Mouse (Mus musculus): Measurements from ENCODE around the gene Bcl9l. TPM values are rescaled to one million over a fixed set of nuclear protein-coding genes. Genes with fewer than 3 reads are reported as not detected.
"Not testable (repeated sequence)": the region's sequence is repeated elsewhere in the genome, so short reads cannot be mapped to it uniquely, and the experiment has no call there.

Bcl9l gene
- total RNA-seq (2021) = 10 to 100 TPM; 36.2 to 41.7 TPM
- long read RNA-seq, experiment 1, partial matches to known transcripts = 9 of 9 reads
- long read RNA-seq, experiment 1, other reads (novel, unspliced or antisense) = 0 of 9 reads
- long read RNA-seq, experiment 2, partial matches to known transcripts = 0 of 3 reads
- long read RNA-seq, experiment 2, other reads (novel, unspliced or antisense) = 3 of 3 reads

DNA sequence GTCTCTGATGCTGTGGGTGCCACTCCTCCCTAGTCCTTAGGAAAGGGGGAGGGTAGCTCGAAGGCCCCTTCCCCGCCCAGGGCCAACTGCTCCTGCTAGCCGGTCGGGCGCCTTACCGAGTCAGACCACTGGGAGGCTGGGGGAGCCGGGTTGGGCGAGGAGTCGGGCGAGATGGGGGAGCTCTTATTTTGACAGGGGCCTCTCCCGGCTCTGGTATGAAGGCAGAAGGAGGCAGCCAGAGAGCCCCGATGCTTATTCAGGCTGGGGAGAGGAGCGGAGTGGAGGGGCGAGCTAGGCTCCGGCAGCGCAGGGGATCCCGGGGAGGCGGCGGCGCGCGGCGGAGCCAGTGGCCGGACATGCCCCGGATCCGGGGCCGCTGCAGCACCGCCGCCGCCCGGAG, at the start of gene Bcl9l:
TSS of gene Bcl9l (plus strand) at position 274 of the 400 bp plus-strand sequence.
- DNase-seq = peak; percentile 96

DNA sequence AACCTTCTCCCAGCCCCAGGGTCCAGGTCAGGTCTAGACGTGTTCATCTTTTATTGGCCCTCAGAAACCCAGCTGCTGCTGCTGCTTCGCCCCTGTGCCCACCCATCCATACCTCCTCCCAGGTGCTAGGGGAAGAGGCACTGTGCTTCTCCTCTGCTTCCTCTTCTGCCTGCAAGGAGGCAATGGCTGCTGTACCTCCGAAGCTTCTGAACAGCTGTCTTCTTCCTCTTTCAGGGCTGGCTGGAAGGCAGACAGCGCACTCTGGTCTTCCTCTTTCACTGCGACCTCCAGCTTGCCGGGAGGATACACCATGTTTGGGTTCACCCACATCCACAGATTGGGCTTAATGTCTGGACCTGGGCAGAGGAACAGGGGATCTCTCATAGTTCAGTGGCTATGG, 46.9 kb upstream of the Bcl9l start:
- peak in 1 of 2 experiments; percentile 49 for DNase-seq

DNA sequence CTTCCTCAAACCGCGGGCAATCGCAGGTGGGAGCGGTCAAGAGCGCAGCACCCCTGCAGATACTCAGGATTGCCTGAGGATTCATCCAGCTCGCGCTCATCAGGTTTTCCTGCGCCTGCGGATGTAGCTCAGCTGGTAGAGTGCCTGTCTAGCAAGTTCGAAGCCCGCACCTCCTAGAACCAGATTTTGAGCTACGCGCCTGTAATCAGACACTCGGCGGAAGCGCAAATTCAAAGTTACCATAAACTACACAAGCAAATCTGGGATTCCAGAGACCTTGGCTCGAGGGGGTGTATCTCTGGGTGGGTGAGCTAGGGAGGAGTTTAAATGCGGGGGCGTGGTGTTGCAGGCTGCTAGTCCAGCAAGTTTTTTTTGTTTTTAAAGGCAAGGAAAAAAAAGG, 41.7 kb upstream of the Bcl9l start, which contains the start of gene Foxr1:
TSS of gene Foxr1 (minus strand) at position 176 of the 400 bp plus-strand sequence.
- DNase-seq = no peak

DNA sequence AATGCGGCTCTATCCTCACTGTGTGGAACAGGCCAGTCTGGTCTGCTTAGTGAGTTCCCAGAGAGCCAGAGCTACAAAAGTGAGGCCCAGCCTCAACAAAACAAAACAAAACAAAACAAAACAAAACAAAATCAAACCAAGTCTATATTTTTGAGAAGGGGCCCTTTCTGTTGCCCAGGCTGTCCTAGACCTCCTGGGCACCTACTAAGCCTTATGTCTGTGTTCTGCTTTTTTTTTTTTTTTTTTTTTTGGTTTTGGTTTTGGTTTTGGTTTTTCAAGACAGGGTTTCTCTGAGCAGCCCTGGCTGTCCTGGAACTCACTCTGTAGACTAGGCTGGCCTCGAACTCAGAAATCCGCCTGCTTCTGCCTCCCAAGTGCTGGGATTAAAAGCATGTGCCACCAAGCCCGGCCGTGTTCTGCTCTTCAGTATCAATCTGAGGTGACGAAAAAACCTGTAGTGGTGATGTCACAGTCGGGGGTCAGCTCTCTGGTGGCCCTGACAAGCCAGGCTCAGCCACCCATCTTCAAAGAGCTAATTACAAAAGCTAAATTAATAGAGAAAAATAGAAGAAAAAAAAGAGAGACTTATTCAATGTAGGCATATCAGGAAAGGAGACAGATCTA, 38.1 kb upstream of the Bcl9l start:
- DNase-seq = not testable (repeated sequence)

DNA sequence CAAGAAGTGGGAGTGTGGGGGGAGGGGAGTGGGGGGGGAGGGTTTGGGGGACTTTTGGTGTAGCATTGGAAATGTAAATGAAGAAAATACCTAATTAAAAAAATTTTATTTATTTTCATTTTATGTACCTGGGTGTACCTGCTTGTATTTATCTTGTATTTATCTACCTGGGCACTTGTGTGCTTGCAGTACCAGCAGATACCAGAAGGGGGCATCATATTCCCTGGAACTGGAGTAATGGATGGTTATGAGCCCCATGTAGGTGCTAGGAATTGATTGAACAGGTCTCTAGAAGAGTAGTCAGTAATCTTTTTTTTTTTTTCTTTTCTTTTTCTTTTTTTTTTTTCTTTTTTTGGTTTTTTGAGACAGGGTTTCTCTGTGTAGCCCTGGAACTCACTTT, 32.2 kb upstream of the Bcl9l start:
- no peak for DNase-seq

DNA sequence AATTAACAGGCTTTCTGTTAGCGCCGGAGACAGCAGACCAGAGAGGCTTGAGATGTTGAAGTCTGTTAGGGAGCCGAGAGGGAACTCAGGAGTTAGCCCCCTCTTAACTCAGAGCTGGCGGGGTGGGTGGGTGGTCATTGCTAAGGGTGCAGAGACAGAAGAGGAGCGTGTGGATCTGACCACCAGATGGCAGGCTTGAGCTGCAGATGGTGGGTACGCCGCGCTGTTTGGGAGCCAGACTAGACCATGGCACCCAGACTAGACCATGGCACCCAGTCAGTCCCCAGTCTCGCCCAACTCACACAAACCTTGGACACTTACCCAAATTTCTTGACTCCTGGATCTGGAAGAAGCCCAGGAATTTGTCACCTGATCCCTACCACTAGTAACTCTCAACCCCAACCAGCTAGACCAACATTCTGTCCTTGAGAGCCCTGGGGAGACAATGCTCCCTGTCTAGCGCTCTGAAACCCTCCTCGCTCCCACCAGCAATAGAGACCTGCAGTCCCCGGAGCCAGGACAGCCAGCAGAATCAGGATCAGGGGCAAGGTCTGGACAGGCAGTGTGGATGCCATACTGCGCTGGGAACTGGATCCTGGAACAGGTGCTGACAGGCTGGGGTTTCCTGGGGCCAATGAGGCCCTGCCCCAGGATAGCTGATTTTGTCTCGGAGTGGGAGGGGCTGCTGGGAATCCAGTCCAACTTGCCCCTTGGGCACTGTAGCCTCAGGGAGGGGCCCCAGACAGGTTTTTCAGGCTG, 28.3 kb upstream of the Bcl9l start:
- peak; percentile 79 to 94 for DNase-seq

DNA sequence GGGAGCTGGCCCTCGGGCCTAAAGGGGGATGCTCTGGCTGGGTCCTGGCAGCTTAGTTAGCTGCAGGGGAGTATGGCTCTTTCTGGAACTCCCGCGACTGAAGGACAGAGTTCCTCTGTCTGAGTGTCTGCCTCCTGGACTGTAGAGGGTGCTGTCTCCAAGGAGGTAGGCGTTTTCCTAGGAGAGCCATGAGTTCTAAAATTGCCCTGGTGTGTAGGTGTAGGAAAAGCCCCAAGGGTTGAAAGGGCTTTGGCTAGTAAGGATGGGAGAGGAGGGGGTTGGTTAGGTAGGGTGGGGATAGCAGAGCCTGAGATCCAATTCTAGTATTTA, 27.8 kb upstream of the Bcl9l start, which contains the start of gene Upk2:
TSS of gene Upk2 (minus strand) at position 86 of the 330 bp plus-strand sequence.
- no peak for DNase-seq

DNA sequence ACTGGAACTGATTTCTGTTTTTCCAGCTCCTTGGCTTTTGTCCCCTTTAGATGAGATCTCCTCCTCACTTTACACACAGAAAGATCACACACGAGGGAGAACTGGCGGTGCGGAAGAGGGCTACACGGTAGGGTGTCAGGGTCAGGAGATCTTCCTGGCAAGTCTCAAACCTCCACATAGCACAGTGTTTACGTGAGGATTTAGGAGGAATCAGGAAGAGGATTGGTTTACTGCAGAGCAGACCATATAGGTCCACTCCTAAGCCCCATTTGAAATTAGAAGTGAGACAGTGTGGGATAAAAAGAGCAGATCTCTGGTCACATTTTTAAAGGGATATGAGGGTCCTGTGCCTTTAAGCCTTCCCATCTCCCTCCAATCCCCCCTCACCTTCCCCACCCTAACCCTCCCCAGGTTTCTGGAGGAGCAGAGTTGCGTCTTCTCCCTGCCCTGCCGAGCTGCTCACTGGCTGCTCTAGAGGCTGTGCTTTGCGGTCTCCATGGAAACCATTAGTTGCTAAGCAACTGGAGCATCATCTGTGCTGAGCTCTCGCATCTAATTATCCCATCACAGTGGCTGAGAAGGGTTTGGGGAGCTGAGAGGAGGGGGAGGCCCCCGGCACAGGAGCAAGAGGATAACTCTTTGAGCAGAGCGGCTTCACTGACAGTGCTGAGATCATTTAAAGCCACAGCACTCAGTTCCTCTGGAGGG, 25.4 kb upstream of the Bcl9l start:
- no peak for DNase-seq

DNA sequence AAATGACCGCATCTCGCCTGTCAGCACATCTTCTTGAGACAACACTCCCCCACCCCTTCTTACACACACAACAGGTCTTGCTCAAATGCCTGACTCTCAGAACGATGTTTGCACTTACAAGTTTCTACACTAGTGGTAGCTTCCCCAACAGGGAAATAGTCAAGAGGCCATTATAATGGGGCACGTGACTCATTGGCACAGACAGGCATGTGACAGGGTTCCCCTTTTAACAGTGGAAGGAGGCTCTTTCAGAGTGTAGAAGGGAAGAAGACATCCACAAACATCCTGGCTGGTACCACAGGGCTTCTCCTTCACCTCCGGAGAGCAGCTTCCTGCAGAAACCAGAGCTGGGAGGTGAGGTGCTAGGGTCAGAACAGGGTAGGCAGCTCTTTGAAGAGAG, 20.7 kb upstream of the Bcl9l start:
- peak; percentile 15 to 34 for DNase-seq

DNA sequence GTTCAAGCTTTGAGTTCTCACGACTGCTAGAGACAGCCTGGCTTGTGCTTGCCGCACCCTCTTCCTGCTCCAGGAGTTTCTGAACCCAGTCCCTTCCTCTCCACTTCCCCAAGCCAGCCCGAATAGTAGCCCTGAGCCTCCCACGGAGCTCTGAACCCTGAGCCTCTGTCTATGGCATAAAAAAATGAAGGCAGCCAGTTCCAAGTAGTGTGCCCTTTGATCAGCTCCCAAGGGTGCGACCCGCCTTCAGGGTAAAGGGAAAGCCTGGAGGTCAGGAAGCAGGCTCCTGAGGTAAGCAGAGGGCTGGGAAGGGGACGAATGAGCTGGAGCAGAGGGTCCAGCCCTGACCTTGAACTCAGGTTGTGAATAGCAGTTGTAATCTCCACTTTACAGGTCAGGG, 14.4 kb upstream of the Bcl9l start:
- DNase-seq = no peak

DNA sequence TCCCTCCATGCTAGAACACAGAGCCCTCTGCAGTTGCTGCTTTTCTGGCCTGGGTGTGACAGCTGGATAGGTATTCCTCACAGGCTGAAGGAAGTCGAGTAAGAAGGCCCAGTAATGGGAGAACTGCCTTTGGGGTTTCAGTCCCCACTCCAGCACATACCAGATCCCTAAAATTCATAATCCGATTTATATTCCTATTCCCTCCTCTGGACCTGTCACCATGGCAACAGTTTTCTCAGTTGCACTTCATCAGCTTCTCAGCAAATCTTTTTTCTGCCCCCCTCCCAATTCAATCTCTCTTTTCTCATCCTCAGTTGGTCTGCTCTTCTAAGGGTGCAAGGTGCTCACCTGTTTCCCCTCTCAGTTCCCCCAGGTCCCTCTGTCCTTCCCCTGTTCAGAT, 13.8 kb upstream of the Bcl9l start:
- no peak for DNase-seq

DNA sequence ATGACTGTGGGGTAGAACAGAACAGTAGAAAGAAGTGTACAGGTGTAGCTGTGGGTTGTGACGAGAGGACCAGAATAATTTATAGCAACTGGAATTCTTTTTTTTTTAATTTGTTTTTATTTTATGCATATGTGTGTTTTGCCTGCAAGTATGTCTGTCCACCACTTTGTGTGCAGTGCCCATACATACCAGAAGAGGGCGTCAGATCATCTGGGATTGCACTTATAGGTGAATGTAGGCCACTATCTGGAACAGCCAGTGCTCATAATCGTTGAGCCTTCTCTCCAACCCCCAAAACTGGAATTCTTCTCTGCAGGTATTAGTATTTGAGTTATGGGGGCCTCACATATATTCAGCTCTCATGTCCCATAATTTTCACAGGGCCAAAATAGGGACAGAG, 9.4 kb upstream of the Bcl9l start:
- no peak for DNase-seq

DNA sequence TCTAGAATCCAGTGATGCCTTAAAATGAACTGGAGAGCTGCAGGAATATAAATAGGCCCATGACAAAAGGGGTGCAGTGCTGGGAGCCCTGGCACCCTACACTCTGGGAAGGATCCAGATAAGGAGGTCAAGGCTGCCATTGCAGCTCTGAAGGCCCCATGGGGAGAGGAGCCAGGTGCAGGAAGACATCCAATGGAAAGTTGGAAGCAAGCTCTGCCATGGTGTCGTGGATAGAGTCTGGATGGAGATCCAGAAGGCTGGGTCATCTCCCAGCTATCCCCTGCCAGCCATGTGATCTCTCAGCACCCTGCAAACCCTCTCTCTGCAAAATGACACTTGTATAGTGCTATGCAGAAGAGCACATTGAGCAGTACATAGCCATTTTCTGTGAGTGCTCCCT, 8.3 kb upstream of the Bcl9l start:
- peak; percentile 82 to 88 for DNase-seq

DNA sequence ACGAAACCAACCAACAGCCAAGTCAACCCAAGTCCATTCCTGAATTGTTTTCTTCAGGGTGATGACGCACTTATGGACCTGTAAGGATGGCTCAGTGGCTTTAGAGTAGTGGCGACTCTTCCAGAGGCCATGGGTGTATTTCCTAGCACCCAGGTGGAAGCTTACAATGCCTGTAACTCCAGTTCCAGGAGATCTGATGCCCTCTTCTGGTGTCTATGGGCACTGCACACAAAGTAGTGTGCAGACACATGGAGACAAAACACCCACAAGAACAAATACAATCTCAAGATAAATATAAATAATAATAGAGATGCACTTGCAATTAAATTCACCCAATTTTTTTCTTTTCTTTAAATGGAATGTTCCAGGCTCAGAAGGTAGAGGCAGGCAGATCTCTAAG, 6.7 kb upstream of the Bcl9l start:
- no peak for DNase-seq

DNA sequence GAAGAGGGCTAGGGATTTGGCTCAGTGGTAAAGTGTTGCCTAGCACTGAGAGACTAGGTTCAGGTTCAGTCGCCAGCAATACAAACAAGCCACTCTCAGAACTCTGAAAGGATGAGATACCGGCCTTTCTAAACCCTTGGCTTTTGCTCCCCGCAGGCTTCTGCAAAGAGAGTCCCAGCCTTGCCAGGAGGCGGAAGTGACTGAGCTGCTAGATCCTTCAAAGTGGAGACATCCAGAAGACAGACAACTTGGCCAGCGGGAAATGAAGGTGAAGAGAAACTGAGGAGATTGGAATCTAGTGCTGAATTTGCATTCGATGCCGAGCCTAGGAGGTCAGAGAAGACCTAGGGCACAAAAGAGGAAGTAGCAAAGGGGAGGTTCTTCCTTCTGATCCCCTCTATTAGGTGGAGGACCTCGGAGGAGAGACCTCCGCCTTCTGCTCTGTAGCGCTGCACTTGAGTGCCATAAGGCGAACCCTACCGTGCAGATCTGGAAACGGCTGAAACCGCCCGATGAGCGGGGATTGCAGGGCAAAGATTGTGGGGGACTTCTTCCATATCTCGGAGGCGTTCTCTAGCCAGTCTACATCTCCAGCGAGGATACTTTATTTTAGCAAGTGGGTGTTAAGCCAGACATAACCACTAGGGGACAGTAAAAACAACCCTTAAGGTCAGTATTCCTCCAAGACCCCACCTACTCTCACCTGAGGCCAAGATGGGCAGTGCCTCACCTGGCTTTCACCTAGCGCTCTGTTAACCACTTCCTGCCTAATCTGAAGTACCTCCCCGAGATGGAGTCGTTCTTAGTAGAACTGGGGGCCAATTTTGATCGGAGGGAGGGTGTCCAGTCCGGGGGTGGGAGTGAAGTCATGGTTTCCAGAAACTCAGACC, 5.0 kb upstream of the Bcl9l start:
- peak; percentile 80 to 87 for DNase-seq

DNA sequence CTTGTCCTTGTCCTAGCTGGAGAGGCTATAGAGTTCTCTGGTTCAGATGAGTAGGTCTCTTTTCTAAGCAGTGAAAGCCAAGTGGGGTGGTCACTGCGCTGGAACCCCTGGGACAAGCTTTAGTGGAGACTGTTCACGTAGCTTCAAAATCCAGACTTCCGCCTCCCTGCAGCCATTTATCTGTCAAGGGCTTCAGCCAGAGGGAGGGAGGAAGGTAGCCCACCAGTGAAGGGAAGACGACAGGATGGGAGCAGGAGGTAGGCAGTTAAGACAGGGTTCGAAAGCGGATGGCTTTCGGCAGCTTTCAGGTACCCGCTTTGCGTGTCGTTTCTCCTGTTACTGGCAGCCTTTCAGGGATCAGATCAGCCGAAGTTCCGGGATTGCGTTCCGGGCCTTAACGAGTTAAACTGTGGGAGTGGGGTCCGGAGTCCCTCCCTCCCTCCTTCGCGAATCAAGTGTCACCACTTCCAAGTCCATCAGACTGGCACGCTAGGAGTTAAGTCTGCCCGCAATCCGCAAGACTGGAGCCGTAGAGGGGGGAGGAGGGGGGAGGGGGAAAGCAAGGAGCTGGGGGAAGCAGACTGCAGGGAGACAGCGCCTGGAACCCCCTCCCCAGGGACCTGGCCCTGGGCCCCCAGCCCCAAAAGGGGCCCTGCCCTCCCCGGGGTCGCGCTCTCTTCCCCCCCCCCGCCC, 4.2 kb upstream of the Bcl9l start:
- DNase-seq = peak; percentile 74 to 82

DNA sequence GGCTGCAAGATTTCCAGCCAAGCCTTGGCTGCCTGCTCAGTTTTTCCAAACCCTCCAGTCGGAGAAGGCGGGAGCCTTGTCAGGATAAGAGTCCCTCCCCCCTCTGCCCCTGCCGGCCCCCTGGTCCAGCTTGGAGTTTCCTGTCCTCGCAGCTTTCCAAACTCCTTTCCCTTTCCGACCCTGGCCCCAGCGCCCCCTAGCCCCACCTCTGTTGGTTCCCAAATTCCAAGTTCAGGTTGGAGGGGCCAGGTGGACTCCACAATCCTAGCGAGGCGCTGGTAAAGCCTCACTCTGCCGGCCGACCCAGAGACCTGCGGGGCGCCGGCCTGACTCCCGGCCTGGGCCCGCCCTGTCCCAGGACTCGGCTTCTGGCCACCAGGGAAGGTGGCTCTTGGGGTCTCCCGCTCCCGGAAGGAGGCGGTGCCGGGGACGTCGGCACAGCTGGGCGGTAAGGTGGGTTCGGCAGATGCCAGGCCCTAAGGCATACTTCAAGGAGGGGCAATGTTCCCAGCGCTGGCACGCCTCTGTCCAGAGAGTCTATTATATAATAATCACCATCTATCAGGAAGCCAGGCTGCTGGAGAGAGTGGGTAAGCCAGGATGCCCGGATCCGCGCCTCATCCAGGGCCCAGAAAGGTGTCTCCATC, 3.5 kb upstream of the Bcl9l start:
- peak; percentile 92 to 93 for DNase-seq

DNA sequence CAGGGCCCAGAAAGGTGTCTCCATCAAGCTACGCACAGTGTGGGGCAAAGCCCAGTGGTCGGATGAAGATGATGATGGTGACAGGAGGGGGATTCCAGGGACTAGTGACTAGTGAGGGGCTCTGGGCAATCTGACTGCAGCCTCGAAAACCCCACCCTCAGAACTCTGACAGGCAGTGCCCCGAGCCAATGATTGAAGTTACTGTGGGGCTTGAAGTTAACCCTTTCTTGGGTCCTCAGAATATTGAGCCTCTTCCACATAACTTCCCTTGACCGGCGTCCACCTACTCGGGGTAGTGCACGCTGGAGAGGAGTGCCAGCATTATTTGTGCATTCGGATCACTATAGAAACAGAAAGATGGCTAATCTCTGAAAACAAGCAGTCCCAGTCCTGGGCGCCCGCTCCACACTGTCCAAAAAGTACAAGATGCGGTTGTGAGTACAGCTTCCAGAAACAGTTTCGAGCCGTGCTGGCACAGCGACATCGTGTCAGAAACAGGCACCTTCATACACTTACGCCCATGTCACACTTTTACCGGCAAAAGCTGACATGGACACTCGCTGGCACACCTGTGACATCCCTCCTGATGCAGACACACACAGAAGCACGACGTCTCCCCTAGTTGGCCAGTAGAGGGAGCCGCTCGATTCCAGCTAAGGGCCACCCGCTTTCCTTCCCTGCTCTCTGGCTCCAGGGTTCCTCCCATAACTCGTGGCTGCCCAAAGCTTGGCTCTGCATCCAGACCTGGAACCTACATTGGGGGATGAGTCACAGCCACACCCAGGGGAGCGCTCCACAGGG, 2.8 kb upstream of the Bcl9l start:
- DNase-seq = peak; percentile 94 to 97

DNA sequence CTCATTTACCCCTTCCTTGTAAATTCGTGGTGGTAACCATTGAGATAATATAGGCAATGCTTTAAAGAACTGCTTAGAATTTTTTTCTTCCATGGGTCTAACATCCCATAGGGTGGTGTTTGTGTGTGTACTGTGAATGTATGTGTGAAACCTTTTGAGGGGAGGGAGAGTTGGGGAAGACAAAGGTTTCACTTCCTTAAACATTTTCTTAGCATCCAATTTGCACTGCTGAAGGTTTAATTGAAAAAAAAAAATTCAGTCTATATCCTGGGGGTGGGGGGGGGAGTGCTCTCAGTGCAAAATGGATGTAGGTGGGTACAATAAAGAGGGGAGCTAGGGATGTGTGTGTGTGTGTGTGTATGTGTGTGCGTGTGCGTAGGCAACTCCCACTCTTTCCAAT, 513 bp upstream of the Bcl9l start:
- DNase-seq = no peak

DNA sequence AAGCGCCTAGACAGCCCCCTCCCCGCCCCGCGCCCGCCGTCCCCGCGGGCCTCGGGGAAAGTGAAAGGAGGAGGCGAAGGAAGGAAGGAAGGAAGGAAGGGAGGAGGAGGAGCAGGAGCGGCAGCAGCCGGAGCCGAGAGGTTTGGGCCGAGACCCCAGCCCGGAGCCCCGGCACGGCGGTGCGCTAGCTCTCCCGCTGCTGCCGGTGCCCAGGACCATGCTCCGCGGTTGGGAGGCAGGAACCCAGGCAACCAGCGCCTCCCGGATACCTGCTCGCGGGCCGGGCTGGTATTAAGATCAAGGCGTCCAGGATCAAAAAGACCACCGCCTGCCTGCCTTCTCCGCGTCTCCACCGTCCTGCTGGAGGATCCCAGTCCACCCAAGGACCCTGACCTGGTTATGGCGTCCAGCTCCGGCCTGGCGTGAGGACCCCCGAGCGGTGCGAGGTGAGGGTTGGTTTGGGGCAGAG, 450 bp downstream of the Bcl9l start:
- no peak for DNase-seq
